Mouse (Mus musculus) ES-E14 (cell line): ENCODE measurements at regions not wholly inside any gene's neighbourhood (a gene's known extent, or its start where the extent isn't known, plus 50 kb on each side); places are given as distances from the start of the nearest gene placed in this dataset.

Experiments used
- DNase-seq: peaks from one replicate; pipeline ENCODE4 v3.0.0-alpha.2; 2013; ENCODE audit warnings: low read depth, low spot score
- H3K27ac ChIP-seq: 2 replicates; pipeline ENCODE4 v1.5.1; 2012; ENCODE audit warnings: low read depth, mild to moderate bottlenecking, low read length, moderate library complexity, mixed read lengths; ENCODE audit not compliant: poor library complexity, insufficient read depth, severe bottlenecking
- H3K36me3 ChIP-seq: 2 replicates; pipeline ENCODE4 v1.6.1; 2012; ENCODE audit warnings: mild to moderate bottlenecking, low read length, moderate library complexity, mixed read lengths; ENCODE audit not compliant: control insufficient read depth, poor library complexity, insufficient read depth, severe bottlenecking
- H3K4me1 ChIP-seq, 2 experiments: fragments of 150-350 bp in 1 of 2; sonication (generic) in 1 of 2; 2 replicates each; pipeline ENCODE4 v1.6.1; 2012; ENCODE audit warnings: low read length in 2 of 2, mild to moderate bottlenecking in 1 of 2, mixed read lengths in 1 of 2; ENCODE audit not compliant: control insufficient read depth in 2 of 2, insufficient read depth in 2 of 2, poor library complexity in 1 of 2
- H3K4me3 ChIP-seq, 2 experiments: fragments of 150-350 bp in 1 of 2; sonication (generic) in 1 of 2; 2 replicates each; pipeline ENCODE4 v1.5.1; 2012; ENCODE audit warnings: low read length in 2 of 2, low read depth in 1 of 2, mild to moderate bottlenecking in 1 of 2, mixed read lengths in 1 of 2; ENCODE audit not compliant: insufficient read depth in 1 of 2, poor library complexity in 1 of 2, severe bottlenecking in 1 of 2
- H3K9ac ChIP-seq: 2 replicates; pipeline ENCODE4 v1.6.1; 2012; ENCODE audit warnings: low read depth, mild to moderate bottlenecking, low read length, mixed read lengths; ENCODE audit not compliant: poor library complexity, insufficient read depth, severe bottlenecking
- H3K9me3 ChIP-seq: fragments of 150-350 bp; sonication (generic); 2 replicates; pipeline ENCODE4 v1.6.1; 2012; ENCODE audit warnings: low read depth, mild to moderate bottlenecking, low read length; ENCODE audit not compliant: control insufficient read depth, insufficient read depth
- CHD2 ChIP-seq: IDR thresholded peaks from 2 replicates; pipeline ENCODE4 v1.6.1; 2014; ENCODE audit warnings: mild to moderate bottlenecking, low read depth, low read length, inconsistent platforms
- HCFC1 ChIP-seq: IDR thresholded peaks from 2 replicates; pipeline ENCODE4 v1.6.1; 2012; ENCODE audit warnings: low read length, inconsistent platforms, borderline replicate concordance; ENCODE audit not compliant: insufficient read depth
- MAFK ChIP-seq: IDR thresholded peaks from 2 replicates; pipeline ENCODE4 v1.6.1; 2014; ENCODE audit warnings: mild to moderate bottlenecking, low read depth, low read length, inconsistent platforms; ENCODE audit not compliant: insufficient read depth
- ZC3H11A ChIP-seq: IDR thresholded peaks from 2 replicates; pipeline ENCODE4 v1.6.1; 2012; ENCODE audit warnings: low read depth, mild to moderate bottlenecking, inconsistent platforms, low read length, borderline replicate concordance
- ZNF384 ChIP-seq: IDR thresholded peaks from 2 replicates; pipeline ENCODE4 v1.6.1; 2012; ENCODE audit warnings: low read depth, low read length, inconsistent platforms
- in situ Hi-C, 2 experiments: fragments of 600-800 bp; cut with MboI; formaldehyde crosslinking; loops; one replicate each; pipeline ENCODE4 v1.15.1; 2025; ENCODE audit warnings: low sequenced_read_pairs in 2 of 2, inconsistent platforms in 1 of 2; ENCODE audit not compliant: unreplicated experiment in 2 of 2

- Histone ChIP-seq H3K36me3 (no peaks in the 10 kb centered on the region), H3K9me3 (no peaks in the 10 kb centered on the region), H3K9ac (no peak overlapping the region), H3K4me1 (peaks cover 0 to 2% of the 10 kb centered on the region in 2 experiments; a peak in 1 of 4 replicates), H3K4me3 (no peak overlapping the region), H3K27ac (no peak overlapping the region)
- no peak for DNase-seq
- in situ Hi-C loops = loop anchor here (25.0 kb wide), 1 partner anchor 224 kb away; no protein-coding TSS in a partner anchor
- TF ChIP-seq HCFC1 (no peak), ZNF384 (no peak), CHD2 (no peak), ZC3H11A (no peak), MAFK (no peak)
These were observed 164.9 kb downstream of the Moxd1 start for GRCm38 (mm10) chr10:24388229-24388628.

DNA sequence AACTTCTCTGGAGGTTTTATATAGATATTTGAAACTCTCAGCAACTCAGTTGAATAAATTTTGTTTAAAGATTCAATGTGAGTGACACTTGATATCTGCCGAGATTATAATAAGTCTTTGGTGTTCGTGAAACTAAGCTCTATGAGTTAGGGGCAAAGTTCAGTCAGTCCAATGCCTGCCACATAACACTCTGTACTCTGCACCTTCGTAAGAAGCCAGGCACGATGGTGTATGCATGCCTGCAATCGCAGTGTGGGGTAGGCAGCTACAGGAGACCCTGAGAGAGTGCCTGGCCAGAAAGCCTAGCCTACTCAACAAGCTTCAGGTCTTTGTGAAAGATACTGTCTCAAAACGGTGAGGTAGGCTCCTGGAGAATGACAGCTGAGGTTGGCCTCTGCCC lies 167.7 kb downstream of the Moxd1 start:
- in situ Hi-C loops = loop anchor here (25.0 kb wide), 1 partner anchor 221 kb away; no protein-coding TSS in a partner anchor
- no peak overlapping the region for H3K9ac ChIP-seq
- no peak overlapping the region for H3K27ac ChIP-seq
- H3K36me3 ChIP-seq = no peaks in the 10 kb centered on the region
- TF ChIP-seq ZNF384 = no peak
- no peak for TF ChIP-seq MAFK
- no peak for TF ChIP-seq CHD2
- no peak for TF ChIP-seq HCFC1
- TF ChIP-seq ZC3H11A = no peak
- no peaks in the 10 kb centered on the region for H3K9me3 ChIP-seq
- H3K4me3 ChIP-seq = no peak overlapping the region
- peaks cover 0 to 2% of the 10 kb centered on the region in 2 experiments; a peak in 1 of 4 replicates for H3K4me1 ChIP-seq
- no peak for DNase-seq

DNA sequence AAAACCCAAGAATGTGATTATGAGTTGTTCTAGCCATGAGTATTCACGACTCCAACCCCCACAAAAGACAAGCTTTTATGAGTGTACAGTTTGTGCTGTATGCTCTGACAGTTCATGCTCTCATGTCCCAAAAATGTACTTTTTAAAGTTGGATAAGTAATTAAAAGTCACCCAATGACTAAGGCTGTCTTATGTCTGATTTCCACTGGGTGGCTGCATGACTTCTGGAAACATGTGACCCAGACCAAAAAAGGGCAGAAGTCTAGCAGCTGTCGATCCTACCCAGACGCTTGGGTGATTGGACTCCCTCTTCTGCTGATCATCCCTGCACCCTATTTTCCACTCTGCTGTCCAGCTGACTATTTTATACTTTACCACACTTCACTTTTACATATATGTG lies 168.7 kb downstream of the Moxd1 start:
- in situ Hi-C loops = loop anchor here (25.0 kb wide), 1 partner anchor 220 kb away; no protein-coding TSS in a partner anchor
- no peaks in the 10 kb centered on the region for H3K9me3 ChIP-seq
- no peaks in the 10 kb centered on the region for H3K4me1 ChIP-seq
- no peak overlapping the region for H3K9ac ChIP-seq
- no peak overlapping the region for H3K27ac ChIP-seq
- DNase-seq = no peak
- TF ChIP-seq HCFC1 (no peak), MAFK (no peak), CHD2 (no peak), ZC3H11A (no peak), ZNF384 (no peak)
- no peak overlapping the region for H3K4me3 ChIP-seq
- H3K36me3 ChIP-seq = no peaks in the 10 kb centered on the region

GRCm38 (mm10) chr10:24395999-24396784 lies 172.9 kb downstream of the Moxd1 start:
- no peak overlapping the region for H3K27ac ChIP-seq
- TF ChIP-seq MAFK = no peak
- TF ChIP-seq ZC3H11A = no peak
- TF ChIP-seq ZNF384 = no peak
- no peak for TF ChIP-seq HCFC1
- TF ChIP-seq CHD2 = no peak
- in situ Hi-C loops = loop anchor here (25.0 kb wide), 1 partner anchor 216 kb away; no protein-coding TSS in a partner anchor
- peaks cover 0 to 4% of the 10 kb centered on the region in 2 experiments; a peak in 1 of 4 replicates for H3K4me1 ChIP-seq
- H3K9me3 ChIP-seq = no peaks in the 10 kb centered on the region
- H3K36me3 ChIP-seq = no peaks in the 10 kb centered on the region
- no peak overlapping the region for H3K4me3 ChIP-seq
- no peak overlapping the region for H3K9ac ChIP-seq
- DNase-seq = no peak
